Mouse (Mus musculus): ENCODE measurements at regions not wholly inside any gene's neighbourhood (a gene's known extent, or its start where the extent isn't known, plus 50 kb on each side); places are given as distances from the start of the nearest gene placed in this dataset.

DNA sequence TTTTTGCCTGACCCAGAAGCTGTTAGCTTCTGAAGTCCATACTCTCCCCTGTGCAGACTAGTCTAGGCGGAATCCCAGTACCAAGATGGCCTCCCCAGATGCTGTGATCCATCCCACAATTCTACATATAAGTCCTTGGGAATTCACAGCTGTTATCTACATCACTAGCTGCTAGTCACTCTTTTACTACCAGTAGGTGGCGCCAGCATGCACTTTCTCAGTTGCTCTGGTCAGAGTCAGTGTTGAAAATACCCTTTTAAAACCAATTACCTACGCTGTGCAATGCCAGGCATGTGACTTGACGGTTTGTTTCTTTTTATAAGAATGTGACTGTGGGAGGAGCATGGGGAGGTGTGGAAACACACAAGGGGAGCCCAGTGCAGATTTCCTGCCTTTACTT lies 348.3 kb downstream of the Xylt1 start:
- no peak for TF ChIP-seq TAL1 (IDR thresholded peaks at IDR 0.05; ENCODE audit: low read length)
- no peak for TF ChIP-seq GATA1 (IDR thresholded peaks at IDR 0.05; ENCODE audit: low read length)
